Mouse (Mus musculus): ENCODE measurements around the gene Gm9945. TPM values are rescaled to one million over a fixed set of nuclear protein-coding genes. Genes with fewer than 3 reads are reported as not detected.
A peak's percentile ranks its signal among the peaks of the same experiment; 100 is the strongest.

Gene Gm9945
- not detected in 2 replicates for polyA plus RNA-seq (2014; fragmentation: Nextera tagmentation; extraction: Ambion mirVana)

DNA sequence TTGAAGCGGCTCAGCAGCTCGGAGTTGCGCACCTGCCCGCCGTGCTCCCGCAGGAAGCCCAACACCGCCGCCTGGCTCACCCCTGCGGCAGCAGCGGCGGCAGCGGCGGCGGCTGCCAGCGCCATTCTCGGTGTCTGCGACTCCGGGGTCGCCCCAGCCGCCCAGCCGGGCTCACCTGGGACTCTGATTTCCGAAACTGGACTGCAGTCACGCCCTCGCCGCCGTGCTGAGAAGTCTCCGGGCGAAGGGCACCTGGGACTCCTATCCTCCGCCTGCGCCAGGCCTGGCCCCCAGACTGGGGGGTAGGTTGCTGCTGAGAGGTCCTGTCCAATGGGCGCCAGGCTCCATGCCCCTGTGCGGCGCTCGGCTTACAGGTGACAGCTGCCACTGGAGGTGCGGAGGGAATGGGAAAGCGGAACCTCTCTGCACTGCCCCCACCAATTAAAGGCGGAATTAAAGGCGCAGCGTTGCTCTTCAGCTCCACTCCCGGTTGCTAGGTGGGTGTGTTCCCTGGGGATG is at the start of gene Gm9945, which contains the start of gene Sowaha:
Gm9945 (plus strand) TSS at position 384 of the 519 bp plus-strand sequence.
Sowaha (minus strand) TSS at position 492 of the 519 bp plus-strand sequence.
- Histone ChIP-seq H3K9ac (ENCODE audit: low read length) (0 out of 2 replicates have a peak within 1 kb of the TSS, but pooled peaks have one; percentile 16), H3K4me1 (replicated peaks; ENCODE audit: control insufficient read depth, insufficient read depth, low read length) (peaks cover 4% of the 10 kb centered on the region; the same call in 1 of the 2 replicates), H3K4me2 (ENCODE audit: low read length) (peak within 1 kb of the TSS; percentile 62), H3K9me3 (ENCODE audit: control insufficient read depth, low read length) (0 out of 2 replicates have a peak, but pooled peaks cover 4% of the 10 kb centered on the region), H3K27me3 (replicated peaks; ENCODE audit: control insufficient read depth, insufficient read depth, low read length) (peaks cover 65% of the 10 kb centered on the region), H3K4me3 (ENCODE audit: low read depth, low read length) (peak within 1 kb of the TSS; percentile 36), H3K27ac (ENCODE audit: low read depth) (no peak within 1 kb of the TSS), H3K36me3 (ENCODE audit: control insufficient read depth, insufficient read depth, low read length) (no peaks in the 10 kb centered on the region)
- 2% methylated on average over 39 of the region's 40 CpGs for WGBS
- ATAC-seq (replicated peaks; ENCODE audit: low FRiP score, low TSS enrichment, low read depth) (peak; percentile 70), DNase-seq (ENCODE audit: low spot score) (peak; percentile 71)

DNA sequence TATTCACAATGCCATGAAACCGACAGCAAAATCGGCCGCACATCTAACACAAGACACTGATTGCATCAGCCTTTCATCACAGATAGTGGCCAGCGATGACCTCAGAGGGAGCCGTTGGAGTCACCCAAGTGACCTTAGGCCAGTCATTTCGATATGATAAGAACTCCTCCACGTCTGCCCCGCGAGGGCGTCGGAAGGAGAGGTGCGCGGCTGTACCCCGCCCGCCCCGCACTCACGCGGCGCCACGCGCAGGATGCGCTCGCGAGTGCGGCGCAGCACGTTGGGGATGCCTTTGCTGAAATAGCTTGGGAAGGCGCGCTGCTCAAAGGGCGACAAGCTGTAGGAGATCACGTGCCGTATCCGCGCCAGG is 49.7 kb upstream of the Gm9945 start:
- DNase-seq (ENCODE audit: low spot score) (no peak), ATAC-seq (replicated peaks; ENCODE audit: low FRiP score, low TSS enrichment, low read depth) (peak; percentile 40)
- under 1% methylated on average over 34 of the region's 34 CpGs for WGBS
- H3K27me3 ChIP-seq (replicated peaks; ENCODE audit: control insufficient read depth, insufficient read depth, low read length) = no peaks in the 10 kb centered on the region
- peak overlapping the region; percentile 86 for H3K9ac ChIP-seq (ENCODE audit: low read length)
- peak overlapping the region; percentile 95 for H3K4me3 ChIP-seq (ENCODE audit: low read depth, low read length)
- H3K4me2 ChIP-seq (ENCODE audit: low read length) = peak overlapping the region; percentile 94
- no peaks in the 10 kb centered on the region for H3K9me3 ChIP-seq (ENCODE audit: control insufficient read depth, low read length)
- peaks cover 9% of the 10 kb centered on the region for H3K4me1 ChIP-seq (replicated peaks; ENCODE audit: control insufficient read depth, insufficient read depth, low read length)
- H3K27ac ChIP-seq (ENCODE audit: low read depth) = peak overlapping the region; percentile 77
- peaks cover 19% of the 10 kb centered on the region for H3K36me3 ChIP-seq (ENCODE audit: control insufficient read depth, insufficient read depth, low read length)

DNA sequence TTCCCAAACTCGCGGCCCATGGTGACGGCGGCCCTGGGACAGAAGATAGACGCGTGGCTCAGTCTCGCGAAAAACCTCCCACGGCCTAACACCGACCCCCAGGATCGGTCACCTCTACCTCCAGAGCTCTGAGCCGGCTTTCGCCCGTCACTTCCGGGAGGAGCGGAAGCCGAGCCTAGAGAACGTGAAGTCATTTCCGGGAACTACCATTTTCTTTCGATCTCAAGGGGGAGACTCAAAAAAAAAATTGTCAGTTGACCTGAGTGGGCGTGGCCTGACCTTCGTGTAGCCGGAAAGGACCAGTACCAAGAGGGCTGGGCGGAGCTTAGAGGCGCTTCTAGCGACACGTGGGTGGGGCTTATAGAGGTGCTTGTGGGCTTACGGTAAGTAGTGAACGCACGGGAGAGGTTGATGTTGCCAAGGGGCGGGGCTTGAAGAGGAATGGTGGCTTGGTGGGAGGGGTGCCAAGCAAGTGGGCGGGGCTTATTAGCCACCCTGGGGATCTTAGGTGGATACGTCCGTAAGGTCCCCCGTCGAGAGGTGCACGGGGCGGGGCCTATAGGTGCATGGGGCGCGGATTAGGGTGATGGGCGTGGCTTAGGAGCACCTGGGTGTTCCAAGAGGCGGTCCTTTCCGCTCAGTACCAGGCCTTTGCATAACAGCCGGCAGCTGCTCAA is 49.2 kb upstream of the Gm9945 start, which contains the start of the genes Uqcrq and Gdf9:
Uqcrq (minus strand) TSS at position 162 of the 677 bp plus-strand sequence.
Gdf9 (plus strand) TSS at position 354 of the 677 bp plus-strand sequence.
- Histone ChIP-seq H3K4me2 (ENCODE audit: low read length) (peak within 1 kb of the TSS; percentile 94), H3K27ac (ENCODE audit: low read depth) (peak within 1 kb of the TSS; percentile 77), H3K9me3 (ENCODE audit: control insufficient read depth, low read length) (no peaks in the 10 kb centered on the region), H3K36me3 (ENCODE audit: control insufficient read depth, insufficient read depth, low read length) (peaks cover 19% of the 10 kb centered on the region), H3K27me3 (replicated peaks; ENCODE audit: control insufficient read depth, insufficient read depth, low read length) (no peaks in the 10 kb centered on the region), H3K9ac (ENCODE audit: low read length) (peak within 1 kb of the TSS; percentile 86), H3K4me3 (ENCODE audit: low read depth, low read length) (peak within 1 kb of the TSS; percentile 95), H3K4me1 (replicated peaks; ENCODE audit: control insufficient read depth, insufficient read depth, low read length) (peaks cover 9% of the 10 kb centered on the region)
- WGBS = under 1% methylated on average over 44 of the region's 44 CpGs
- ATAC-seq (replicated peaks; ENCODE audit: low FRiP score, low TSS enrichment, low read depth) = peak; percentile 94
- DNase-seq (ENCODE audit: low spot score) = peak; percentile 96

DNA sequence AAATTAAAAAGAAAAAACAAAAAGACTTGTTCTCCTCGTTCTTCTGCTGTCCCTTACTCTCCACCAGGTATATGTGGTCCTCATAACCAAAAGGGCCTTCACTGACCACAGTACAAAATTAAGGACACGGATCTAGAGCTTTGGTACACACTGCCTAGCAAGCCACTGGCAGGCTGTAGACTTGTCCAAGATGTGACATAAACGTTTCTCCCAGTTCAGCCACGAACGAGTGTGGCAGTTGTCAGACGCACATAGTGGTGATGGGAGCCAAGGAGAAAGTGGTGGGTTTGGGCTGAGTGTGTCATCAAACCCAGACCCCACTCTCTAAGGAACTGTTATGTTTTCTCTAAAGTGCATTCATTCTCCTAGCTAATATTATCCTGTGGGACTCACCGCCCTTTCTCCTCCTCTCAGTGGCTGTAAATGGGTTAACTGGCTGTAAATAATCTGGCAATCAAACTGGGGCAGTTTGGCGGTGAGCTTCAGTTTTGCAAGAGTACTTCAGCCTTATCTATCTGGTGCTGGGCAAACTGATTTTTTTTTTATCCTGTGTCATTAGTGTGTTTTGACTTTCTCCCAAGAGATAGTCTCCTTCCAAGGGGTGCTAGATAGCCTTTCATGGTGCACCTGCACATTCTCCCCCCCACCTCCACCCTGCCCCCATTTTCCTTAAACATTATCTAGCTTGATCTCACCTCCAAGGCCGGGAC is 48.5 kb upstream of the Gm9945 start:
- Histone ChIP-seq H3K4me2 (ENCODE audit: low read length) (peak overlapping the region; percentile 54), H3K27ac (ENCODE audit: low read depth) (peak overlapping the region; percentile 44; the same call in 1 of the 2 replicates), H3K4me3 (ENCODE audit: low read depth, low read length) (peak overlapping the region; percentile 95), H3K27me3 (replicated peaks; ENCODE audit: control insufficient read depth, insufficient read depth, low read length) (no peaks in the 10 kb centered on the region), H3K36me3 (ENCODE audit: control insufficient read depth, insufficient read depth, low read length) (peaks cover 19% of the 10 kb centered on the region), H3K9ac (ENCODE audit: low read length) (0 out of 2 replicates have a peak overlapping the region, but pooled peaks have one; percentile 17), H3K4me1 (replicated peaks; ENCODE audit: control insufficient read depth, insufficient read depth, low read length) (peaks cover 9% of the 10 kb centered on the region), H3K9me3 (ENCODE audit: control insufficient read depth, low read length) (no peaks in the 10 kb centered on the region)
- WGBS = 11% methylated on average over 9 of the region's 9 CpGs
- ATAC-seq (replicated peaks; ENCODE audit: low FRiP score, low TSS enrichment, low read depth) (peak; percentile 59; the same call in 1 of the 2 replicates), DNase-seq (ENCODE audit: low spot score) (no peak)

DNA sequence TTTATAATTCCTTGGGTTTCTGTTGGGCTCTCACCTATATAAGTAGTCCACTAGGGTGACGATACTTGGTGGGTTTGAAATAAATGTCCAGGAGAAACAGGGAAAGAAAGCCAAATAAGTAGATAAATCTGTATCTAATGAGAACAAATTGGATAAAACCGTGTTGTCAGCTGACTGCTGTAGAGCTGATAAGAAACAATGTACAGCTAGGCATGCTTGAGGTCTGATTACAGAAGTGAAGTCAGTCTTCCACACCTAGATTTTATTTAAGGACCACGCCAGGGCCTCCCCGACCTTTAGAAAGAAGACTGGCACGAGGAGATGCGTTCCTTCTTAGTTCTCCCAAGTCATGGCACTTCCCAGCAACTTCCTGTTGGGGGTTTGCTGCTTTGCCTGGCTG is 46.9 kb upstream of the Gm9945 start:
- no peak overlapping the region for H3K9ac ChIP-seq (ENCODE audit: low read length)
- no peak for DNase-seq (ENCODE audit: low spot score)
- H3K4me1 ChIP-seq (replicated peaks; ENCODE audit: control insufficient read depth, insufficient read depth, low read length) = peaks cover 9% of the 10 kb centered on the region
- ATAC-seq (replicated peaks; ENCODE audit: low FRiP score, low TSS enrichment, low read depth) = no peak
- 56% methylated on average over 6 of the region's 6 CpGs for WGBS
- H3K27ac ChIP-seq (ENCODE audit: low read depth) = no peak overlapping the region
- H3K4me2 ChIP-seq (ENCODE audit: low read length) = no peak overlapping the region
- H3K36me3 ChIP-seq (ENCODE audit: control insufficient read depth, insufficient read depth, low read length) = peaks cover 12% of the 10 kb centered on the region
- no peak overlapping the region for H3K4me3 ChIP-seq (ENCODE audit: low read depth, low read length)
- no peaks in the 10 kb centered on the region for H3K27me3 ChIP-seq (replicated peaks; ENCODE audit: control insufficient read depth, insufficient read depth, low read length)
- no peaks in the 10 kb centered on the region for H3K9me3 ChIP-seq (ENCODE audit: control insufficient read depth, low read length)

DNA sequence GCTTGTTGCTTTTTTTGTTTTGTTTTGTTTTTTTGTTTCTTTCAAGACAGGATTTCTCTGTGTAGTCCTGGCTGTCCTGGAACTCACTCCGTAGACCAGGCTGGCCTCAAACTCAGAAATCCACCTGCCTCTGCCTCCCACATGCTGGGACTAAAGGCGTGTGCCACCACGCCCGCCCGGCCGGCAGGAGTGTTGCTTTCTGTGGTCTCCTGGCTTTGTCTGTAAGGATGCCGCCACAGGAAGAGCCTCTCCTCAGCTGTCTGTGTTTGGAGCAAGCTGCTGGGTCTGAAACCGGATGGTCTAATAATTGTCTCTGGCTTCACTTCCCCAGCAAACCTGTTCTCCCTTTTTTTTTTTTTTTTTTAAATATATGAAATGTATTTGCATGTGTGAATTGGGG is 44.5 kb upstream of the Gm9945 start:
- no peaks in the 10 kb centered on the region; the same call in 1 of the 2 replicates for H3K4me1 ChIP-seq (replicated peaks; ENCODE audit: control insufficient read depth, insufficient read depth, low read length)
- no peaks in the 10 kb centered on the region for H3K27me3 ChIP-seq (replicated peaks; ENCODE audit: control insufficient read depth, insufficient read depth, low read length)
- H3K36me3 ChIP-seq (ENCODE audit: control insufficient read depth, insufficient read depth, low read length) = no peaks in the 10 kb centered on the region
- H3K9ac ChIP-seq (ENCODE audit: low read length) = no peak overlapping the region
- no peaks in the 10 kb centered on the region for H3K9me3 ChIP-seq (ENCODE audit: control insufficient read depth, low read length)
- no peak overlapping the region for H3K4me2 ChIP-seq (ENCODE audit: low read length)
- no peak for DNase-seq (ENCODE audit: low spot score)
- ATAC-seq (replicated peaks; ENCODE audit: low FRiP score, low TSS enrichment, low read depth) = no peak
- no peak overlapping the region for H3K27ac ChIP-seq (ENCODE audit: low read depth)
- 80% methylated on average over 8 of the region's 8 CpGs for WGBS
- H3K4me3 ChIP-seq (ENCODE audit: low read depth, low read length) = no peak overlapping the region

DNA sequence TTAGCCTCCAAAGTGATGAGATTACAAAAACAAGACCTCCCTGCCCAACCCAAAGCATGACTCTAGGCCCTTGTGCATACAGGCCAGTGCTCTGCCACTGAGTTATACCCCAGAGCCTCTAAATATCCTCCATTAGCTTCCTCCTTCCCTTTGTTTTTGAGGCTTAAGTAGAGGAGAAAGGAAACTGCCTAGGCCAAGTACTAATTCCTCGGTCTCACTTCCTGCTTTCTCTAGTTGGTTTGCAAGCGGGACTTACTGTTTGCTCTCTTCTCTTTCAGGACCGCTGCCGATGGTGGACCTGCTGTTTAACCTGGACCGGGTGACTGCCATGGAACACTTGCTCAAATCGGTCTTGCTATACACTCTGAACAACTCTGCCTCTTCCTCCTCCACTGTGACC is 43.6 kb upstream of the Gm9945 start:
- H3K4me1 ChIP-seq (replicated peaks; ENCODE audit: control insufficient read depth, insufficient read depth, low read length) = no peaks in the 10 kb centered on the region; the same call in 1 of the 2 replicates
- DNase-seq (ENCODE audit: low spot score) (no peak), ATAC-seq (replicated peaks; ENCODE audit: low FRiP score, low TSS enrichment, low read depth) (no peak)
- H3K9ac ChIP-seq (ENCODE audit: low read length) = no peak overlapping the region
- H3K4me3 ChIP-seq (ENCODE audit: low read depth, low read length) = no peak overlapping the region
- H3K27ac ChIP-seq (ENCODE audit: low read depth) = no peak overlapping the region
- 86% methylated on average over 6 of the region's 6 CpGs for WGBS
- no peaks in the 10 kb centered on the region for H3K36me3 ChIP-seq (ENCODE audit: control insufficient read depth, insufficient read depth, low read length)
- H3K4me2 ChIP-seq (ENCODE audit: low read length) = no peak overlapping the region
- H3K27me3 ChIP-seq (replicated peaks; ENCODE audit: control insufficient read depth, insufficient read depth, low read length) = no peaks in the 10 kb centered on the region
- no peaks in the 10 kb centered on the region for H3K9me3 ChIP-seq (ENCODE audit: control insufficient read depth, low read length)

DNA sequence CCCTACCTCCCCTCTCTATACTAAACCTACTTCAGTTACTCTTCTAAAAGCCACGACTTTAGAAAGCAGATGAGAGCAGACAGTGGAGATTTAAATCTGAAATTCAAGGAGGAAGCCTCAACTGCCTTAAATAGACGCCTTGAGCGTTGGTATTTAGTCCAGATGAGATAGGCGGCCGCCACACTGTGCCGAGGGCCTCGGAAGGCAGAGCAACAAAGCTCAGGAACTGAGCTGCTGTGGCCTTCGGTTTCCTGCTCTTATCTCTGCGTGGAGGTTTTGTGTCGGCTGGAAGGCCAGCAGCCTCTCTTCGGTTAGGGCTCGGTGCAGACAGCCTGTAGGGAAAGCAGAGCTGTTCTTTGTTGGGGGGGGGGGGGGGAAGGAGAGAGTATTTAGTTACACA is 38.0 kb upstream of the Gm9945 start:
- Histone ChIP-seq H3K4me1 (replicated peaks; ENCODE audit: control insufficient read depth, insufficient read depth, low read length) (no peaks in the 10 kb centered on the region), H3K36me3 (ENCODE audit: control insufficient read depth, insufficient read depth, low read length) (no peaks in the 10 kb centered on the region), H3K27me3 (replicated peaks; ENCODE audit: control insufficient read depth, insufficient read depth, low read length) (no peaks in the 10 kb centered on the region), H3K4me2 (ENCODE audit: low read length) (no peak overlapping the region), H3K9ac (ENCODE audit: low read length) (no peak overlapping the region), H3K4me3 (ENCODE audit: low read depth, low read length) (no peak overlapping the region), H3K27ac (ENCODE audit: low read depth) (no peak overlapping the region), H3K9me3 (ENCODE audit: control insufficient read depth, low read length) (no peaks in the 10 kb centered on the region)
- ATAC-seq (replicated peaks; ENCODE audit: low FRiP score, low TSS enrichment, low read depth) = no peak
- 31% methylated on average over 12 of the region's 12 CpGs for WGBS
- DNase-seq (ENCODE audit: low spot score) = no peak
